29 mouse cellular contexts compared by ENCODE assay signal in genomic region chr2:130400046-130400445, GRCm38 (mm10). TPM values are rescaled to one million over a fixed set of nuclear protein-coding genes. Genes with fewer than 3 reads are reported as not detected.
"Had no signal": no experiment of that assay in that cellular context is flagged by ENCODE, and none has a peak within 500 bp of the region (broad histone marks: within the 10 kb centered on the region; RNA-seq: fewer than 3 reads in every experiment).

No protein-coding gene starts in this region.

- DNase-seq: heart, postnatal 10 days; heart, postnatal 14 days; heart, postnatal 36 days; heart, postnatal 4 days; kidney, adult 11 months; kidney, adult 18-20 months; kidney, adult 2 months; kidney, adult 8-10 months; kidney, adult 9 months; kidney, postnatal 10 days; kidney, postnatal 14 days; kidney, postnatal 25 days; kidney, postnatal 36 days; kidney, postnatal 4 days; layer of hippocampus, adult 9-11 months; layer of hippocampus, postnatal 36 days had no signal

RNA-seq across cellular contexts. Expression of gene Gm28372, which starts 5.0 kb away (rescaled TPM):
- total RNA-seq: heart, postnatal 10 days; heart, postnatal 14 days; heart, postnatal 25 days; heart, postnatal 36 days; heart, postnatal 4 days; hematopoietic stem cell, adult 5-6 weeks; hindbrain, postnatal 0 days; layer of hippocampus, adult 18-20 months; layer of hippocampus, adult 2 months; layer of hippocampus, adult 8-10 months; layer of hippocampus, postnatal 10 days; layer of hippocampus, postnatal 14 days; layer of hippocampus, postnatal 25 days; layer of hippocampus, postnatal 36 days; left cerebral cortex, adult 18-20 months; left cerebral cortex, adult 2 months; left cerebral cortex, adult 8-10 months; left cerebral cortex, postnatal 10 days had no signal

RNA-seq across cellular contexts. Expression of gene 1700020A23Rik, which starts 5.0 kb away (rescaled TPM):
- total RNA-seq: heart, postnatal 10 days; heart, postnatal 14 days; heart, postnatal 25 days; heart, postnatal 36 days; heart, postnatal 4 days; hematopoietic stem cell, adult 5-6 weeks; hindbrain, postnatal 0 days; layer of hippocampus, adult 18-20 months; layer of hippocampus, adult 2 months; layer of hippocampus, adult 8-10 months; layer of hippocampus, postnatal 10 days; layer of hippocampus, postnatal 14 days; layer of hippocampus, postnatal 25 days; layer of hippocampus, postnatal 36 days; left cerebral cortex, adult 18-20 months; left cerebral cortex, adult 2 months; left cerebral cortex, adult 8-10 months; left cerebral cortex, postnatal 10 days had no signal

RNA-seq across cellular contexts. Expression of gene Tmem239, which starts 6.2 kb away (rescaled TPM):
- total RNA-seq: heart, postnatal 10 days; heart, postnatal 14 days; heart, postnatal 25 days; heart, postnatal 36 days; heart, postnatal 4 days; hematopoietic stem cell, adult 5-6 weeks; hindbrain, postnatal 0 days; layer of hippocampus, adult 18-20 months; layer of hippocampus, adult 2 months; layer of hippocampus, adult 8-10 months; layer of hippocampus, postnatal 10 days; layer of hippocampus, postnatal 14 days; layer of hippocampus, postnatal 25 days; layer of hippocampus, postnatal 36 days; left cerebral cortex, adult 18-20 months; left cerebral cortex, adult 2 months; left cerebral cortex, adult 8-10 months; left cerebral cortex, postnatal 10 days had no signal
